Mouse (Mus musculus) myocyte (in vitro differentiated cells): ENCODE data around the gene Gm4894. TPM values are rescaled to one million over a fixed set of nuclear protein-coding genes. Genes with fewer than 3 reads are reported as not detected.

ENCODE experiments used
- H3K27me3 ChIP-seq: one replicate; pipeline ENCODE4 v1.6.1; 2011; ENCODE audit not compliant: control insufficient read depth, insufficient read depth, insufficient read length
- H3K36me3 ChIP-seq: one replicate; pipeline ENCODE4 v1.6.1; 2011; ENCODE audit not compliant: control insufficient read depth, insufficient read depth
- H3K4me2 ChIP-seq: one replicate; pipeline ENCODE4 v1.6.1; 2011; ENCODE audit warnings: low read depth, control low read depth
- H3K4me3 ChIP-seq: one replicate; pipeline ENCODE4 v1.5.1; 2011; ENCODE audit warnings: mild to moderate bottlenecking, control low read depth, moderate library complexity
- H3K79me2 ChIP-seq: one replicate; pipeline ENCODE4 v1.6.1; 2011; ENCODE audit not compliant: control insufficient read depth, insufficient read depth
- H3ac ChIP-seq: one replicate; pipeline ENCODE4 v1.6.1; 2011; ENCODE audit not compliant: control insufficient read depth, insufficient read length
- CEBPB ChIP-seq: IDR thresholded peaks from 2 replicates; pipeline ENCODE4 v1.6.1; 2011; ENCODE audit warnings: mild to moderate bottlenecking, moderate library complexity; ENCODE audit not compliant: poor library complexity, insufficient read depth, severe bottlenecking
- E2F4 ChIP-seq: IDR thresholded peaks from one replicate; pipeline ENCODE4 v1.6.1; 2011; ENCODE audit warnings: mild to moderate bottlenecking, control low read depth, moderate library complexity; ENCODE audit not compliant: insufficient read depth
- MAX ChIP-seq: IDR thresholded peaks from one replicate; pipeline ENCODE4 v1.6.1; 2011; ENCODE audit warnings: low read depth, mild to moderate bottlenecking, control low read depth
- MYOD1 ChIP-seq, 3 experiments: IDR thresholded peaks; one replicate each; pipeline ENCODE4 v1.6.1; 2011; ENCODE audit warnings: control low read depth in 2 of 3, low read depth in 2 of 3, mild to moderate bottlenecking in 2 of 3, moderate library complexity in 1 of 3; ENCODE audit not compliant: insufficient read length in 2 of 3, control insufficient read depth in 1 of 3
- MYOG ChIP-seq, 3 experiments: IDR thresholded peaks; one replicate each; pipeline ENCODE4 v1.6.1; 2011; ENCODE audit warnings: control low read depth in 2 of 3, low read depth in 2 of 3, mild to moderate bottlenecking in 2 of 3; ENCODE audit not compliant: insufficient read length in 2 of 3, control insufficient read depth in 1 of 3, insufficient read depth in 1 of 3
- POLR2A ChIP-seq: IDR thresholded peaks from one replicate; pipeline ENCODE4 v1.6.1; 2011; ENCODE audit warnings: low read depth, mild to moderate bottlenecking, control low read depth, moderate library complexity; ENCODE audit not compliant: insufficient read length
- POLR2AphosphoS2 ChIP-seq: IDR thresholded peaks from one replicate; pipeline ENCODE4 v1.6.1; 2011; ENCODE audit warnings: low read depth, control low read depth; ENCODE audit not compliant: insufficient read length
- REST ChIP-seq: IDR thresholded peaks from one replicate; pipeline ENCODE4 v1.6.1; 2011; ENCODE audit warnings: mild to moderate bottlenecking, control low read depth, moderate library complexity; ENCODE audit not compliant: insufficient read depth, insufficient read length
- SRF ChIP-seq: IDR thresholded peaks from one replicate; pipeline ENCODE4 v1.6.1; 2011; ENCODE audit warnings: low read depth; ENCODE audit not compliant: control insufficient read depth, insufficient read length
- TCF3 ChIP-seq: IDR thresholded peaks from one replicate; pipeline ENCODE4 v1.6.1; 2011; ENCODE audit warnings: low read depth, control low read depth; ENCODE audit not compliant: insufficient read length
- USF1 ChIP-seq: IDR thresholded peaks from one replicate; pipeline ENCODE4 v1.6.1; 2011; ENCODE audit warnings: low read depth, mild to moderate bottlenecking, control low read depth, moderate library complexity
- polyA plus RNA-seq: library from polyadenylated mRNA; unstranded; fragments of >200 nt; fragmentation: generic; extraction: Trizol; gene quantifications from one replicate; pipeline ENCODE4 v1.2.1, GENCODE M21; 2012; ENCODE audit warnings: missing spikeins

The Gm4894 gene
- polyA plus RNA-seq, 1 experiment, result not detected

DNA sequence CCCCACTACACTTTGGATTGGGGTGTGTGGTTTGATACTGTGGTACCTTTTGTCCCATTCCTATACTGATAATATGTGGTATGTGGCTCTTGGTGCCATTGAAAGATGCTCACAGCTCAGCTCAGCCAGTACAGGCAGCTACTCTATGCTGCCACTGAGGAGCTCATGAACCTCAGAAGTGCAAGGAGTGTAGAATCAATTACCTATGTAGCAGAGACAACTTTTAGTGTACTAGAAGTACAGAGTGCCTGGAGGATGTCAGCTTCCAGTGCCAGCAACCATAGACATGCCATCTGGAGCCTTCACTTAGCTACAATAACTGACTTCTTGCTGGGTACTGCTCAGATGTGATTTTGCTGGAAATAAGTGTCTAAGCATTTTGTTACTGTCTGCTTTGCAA lies 68.3 kb downstream of the Gm4894 start:
- Histone ChIP-seq H3ac (no peak overlapping the region), H3K36me3 (no peaks in the 10 kb centered on the region), H3K4me3 (no peak overlapping the region), H3K27me3 (no peaks in the 10 kb centered on the region), H3K4me2 (no peak overlapping the region), H3K79me2 (no peaks in the 10 kb centered on the region)
- TF ChIP-seq POLR2AphosphoS2 (no peak), TCF3 (no peak), E2F4 (no peak), REST (no peak), MYOG (IDR thresholded peaks at IDR 0.05; ENCODE audit: control insufficient read depth in 1 of 3, insufficient read depth in 1 of 3, insufficient read length in 2 of 3, low read depth in 2 of 3) (no peak), CEBPB (no peak), POLR2A (no peak), MAX (no peak), SRF (no peak), USF1 (no peak), MYOD1 (IDR thresholded peaks at IDR 0.05; ENCODE audit: control insufficient read depth in 1 of 3, insufficient read length in 2 of 3, low read depth in 2 of 3) (no peak)

Other genes starting within 250 kb of the Gm4894 start
- gene Zw10, start 194.9 kb upstream of the Gm4894 start, polyA plus RNA-seq, result 10.2 TPM
- gene Tmprss5, start 169.3 kb upstream of the Gm4894 start, polyA plus RNA-seq, result not detected
- not detected for gene Drd2, start 90.1 kb downstream of the Gm4894 start, polyA plus RNA-seq
- not detected for gene Ankk1, start 176.5 kb downstream of the Gm4894 start, polyA plus RNA-seq
- 4.1 TPM for gene Ttc12, start 235.7 kb downstream of the Gm4894 start, polyA plus RNA-seq